Mouse (Mus musculus) Patski (cell line): Measurements from ENCODE around the gene Olfr675. TPM values are rescaled to one million over a fixed set of nuclear protein-coding genes. Genes with fewer than 3 reads are reported as not detected.
"Not testable (repeated sequence)": the region's sequence is repeated elsewhere in the genome, so short reads cannot be mapped to it uniquely, and the experiment has no call there.

Experiments used
- ATAC-seq: fragments of 100-300 bp; one replicate; pipeline ENCODE4 v1.8.0; 2021
- CTCF ChIA-PET: fragments of 350-600 bp; sonication (Branson Sonifier 250); formaldehyde crosslinking; loops from one replicate; lab custom pipeline; 2022; ENCODE audit warnings: inconsistent platforms; lab: Charles Lee
- POLR2A ChIA-PET: fragments of 350-600 bp; sonication (Branson Sonifier 250); formaldehyde crosslinking; loops from one replicate; lab custom pipeline; 2022; ENCODE audit warnings: antibody characterized with exemption, inconsistent platforms; lab: Charles Lee
- DNase-seq: peaks from one replicate; pipeline ENCODE4 v3.0.0-alpha.2; 2011; ENCODE audit warnings: low read depth, low spot score
- H3K27me3 ChIP-seq: fragments of 371-371 bp; one replicate; pipeline ENCODE4 v1.5.1; 2021
- CTCF ChIP-seq: fragments of 100-300 bp; IDR thresholded peaks from one replicate; pipeline ENCODE4 v1.5.1; 2021
- in situ Hi-C: fragments of 300-500 bp; cut with MboI; formaldehyde crosslinking; loops from 3 replicates; pipeline ENCODE4 v1.11.1; 2018; ENCODE audit warnings: low pct_unique_long_range_greater_than_20kb, mixed read lengths
- polyA plus RNA-seq: library from polyadenylated mRNA; unstranded; gene quantifications from one replicate; pipeline ENCODE4 v1.2.3, GENCODE M21; 2021

Gene Olfr675
- not detected for polyA plus RNA-seq

DNA sequence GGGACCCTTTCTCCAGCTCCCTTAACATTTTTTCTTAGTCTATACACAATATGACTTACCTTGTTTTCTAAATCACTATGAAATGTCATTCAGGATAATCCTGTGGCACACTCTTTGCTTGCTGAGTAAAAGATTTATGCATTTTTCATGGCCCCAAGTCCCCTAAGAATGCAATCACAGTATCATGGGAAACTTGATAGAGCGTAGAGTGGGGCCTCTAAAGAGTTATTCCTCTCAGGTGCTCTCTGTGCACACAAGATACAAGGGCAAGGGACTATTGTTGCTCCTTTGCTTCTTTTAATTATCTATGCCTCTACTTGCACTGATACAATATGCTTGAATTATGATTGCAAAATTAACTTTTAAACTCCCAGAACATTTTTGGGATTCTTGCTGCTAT, at the start of gene Olfr675:
Olfr675 (minus strand) TSS at position 101 of the 400 bp plus-strand sequence.
- no peak for ATAC-seq
- in situ Hi-C loops: no loop called here
- no peaks in the 10 kb centered on the region for H3K27me3 ChIP-seq
- ChIA-PET POLR2A (no interaction called here), CTCF (no interaction called here)
- DNase-seq: no peak
- TF ChIP-seq CTCF: no peak

DNA sequence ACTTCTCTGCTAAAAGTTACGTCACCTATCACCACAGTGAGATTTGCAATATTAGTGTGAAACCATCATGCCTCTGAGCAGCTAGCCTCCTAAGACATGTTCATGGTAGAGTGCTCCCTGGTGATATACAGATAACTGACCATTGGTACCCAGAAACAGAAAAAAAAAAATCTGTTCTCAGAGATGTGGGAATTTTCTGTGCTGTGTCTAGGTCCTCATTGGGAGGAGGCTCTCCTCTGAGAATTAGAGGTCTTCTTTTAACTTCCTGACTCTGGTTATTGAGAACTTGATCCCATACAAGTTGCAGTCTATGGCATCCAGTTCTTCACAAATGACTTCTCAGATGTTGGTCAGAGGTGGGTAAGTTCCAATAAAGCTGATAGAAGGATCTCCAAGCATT, 35.9 kb upstream of the Olfr675 start, which contains the start of gene Olfr678:
Olfr678 (plus strand) TSS at position 301 of the 400 bp plus-strand sequence.
- no peaks in the 10 kb centered on the region for H3K27me3 ChIP-seq
- no peak for ATAC-seq
- ChIA-PET POLR2A (no interaction called here), CTCF (no interaction called here)
- no peak for TF ChIP-seq CTCF
- no peak for DNase-seq
- in situ Hi-C loops: no loop called here

GRCm38 (mm10) chr7:105058951-105059350, 30.7 kb upstream of the Olfr675 start:
- TF ChIP-seq CTCF: no peak
- ATAC-seq: no peak
- ChIA-PET POLR2A (no interaction called here), CTCF (no interaction called here)
- H3K27me3 ChIP-seq: no peaks in the 10 kb centered on the region
- in situ Hi-C loops: no loop called here
- DNase-seq: no peak

GRCm38 (mm10) chr7:105033836-105034235, 5.6 kb upstream of the Olfr675 start:
- in situ Hi-C loops, CTCF ChIA-PET, DNase-seq, ATAC-seq, POLR2A ChIA-PET, H3K27me3 ChIP-seq: not testable (repeated sequence)

GRCm38 (mm10) chr7:105032398-105032797, 4.1 kb upstream of the Olfr675 start, which contains the start of gene Olfr676:
Olfr676 (plus strand) TSS chr7:105032698.
- TF ChIP-seq CTCF: no peak
- in situ Hi-C loops: no loop called here
- CTCF ChIA-PET: no interaction called here

GRCm38 (mm10) chr7:105022530-105022929, 5.7 kb downstream of the Olfr675 start:
- DNase-seq (no peak), ATAC-seq (no peak)
- POLR2A ChIA-PET: no interaction called here
- TF ChIP-seq CTCF: no peak
- in situ Hi-C loops: no loop called here
- H3K27me3 ChIP-seq: no peaks in the 10 kb centered on the region
- CTCF ChIA-PET: no interaction called here

More at GRCm38 (mm10) chr7:105032398-105032797, 4.1 kb upstream of the Olfr675 start, which contains the start of gene Olfr676:
- no peaks in the 10 kb centered on the region for H3K27me3 ChIP-seq
- ATAC-seq (no peak), DNase-seq (no peak)
- POLR2A ChIA-PET: no interaction called here

DNA sequence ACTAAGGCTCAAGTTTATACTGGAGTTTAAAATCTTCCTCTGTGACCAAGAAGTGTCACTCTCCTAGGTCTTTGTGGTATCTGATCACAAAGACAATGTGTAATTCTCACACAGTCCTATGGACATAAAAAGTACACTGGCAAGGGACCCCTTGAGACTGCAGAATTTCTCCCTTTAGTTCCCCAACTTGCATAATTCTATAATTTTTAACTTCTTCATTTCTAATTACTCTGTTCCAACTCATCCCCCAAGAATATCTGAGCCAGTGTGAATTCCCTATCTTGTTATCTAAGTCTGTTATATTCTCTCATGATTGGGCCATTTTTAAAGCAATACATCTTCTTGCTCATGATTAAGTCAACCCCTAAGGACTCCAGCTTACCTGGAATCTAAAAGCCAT, 26.3 kb downstream of the Olfr675 start, which contains the start of gene Olfr672:
Olfr672 (minus strand) TSS at position 101 of the 400 bp plus-strand sequence.
- ChIA-PET CTCF (no interaction called here), POLR2A (no interaction called here)
- H3K27me3 ChIP-seq: no peaks in the 10 kb centered on the region
- in situ Hi-C loops: no loop called here
- ATAC-seq (no peak), DNase-seq (no peak)
- TF ChIP-seq CTCF: no peak

GRCm38 (mm10) chr7:104979026-104979425, 49.2 kb downstream of the Olfr675 start, which contains the start of gene Olfr671:
Olfr671 (minus strand) TSS chr7:104979126.
- CTCF ChIA-PET: no interaction called here
- in situ Hi-C loops: no loop called here
- DNase-seq: no peak
- ATAC-seq: no peak
- no peaks in the 10 kb centered on the region for H3K27me3 ChIP-seq
- POLR2A ChIA-PET: no interaction called here
- TF ChIP-seq CTCF: no peak

- DNase-seq, ATAC-seq, CTCF ChIA-PET: not testable (repeated sequence)
Observed at GRCm38 (mm10) chr7:104972507-104972906, 55.8 kb downstream of the Olfr675 start.

More at GRCm38 (mm10) chr7:104972507-104972906, 55.8 kb downstream of the Olfr675 start:
- H3K27me3 ChIP-seq, POLR2A ChIA-PET, in situ Hi-C loops: not testable (repeated sequence)

Other genes starting within 250 kb of the Olfr675 start
- not detected for gene Usp17lb, start 185.9 kb downstream of the Olfr675 start, polyA plus RNA-seq
- not detected for gene Usp17la, start 171.5 kb downstream of the Olfr675 start, polyA plus RNA-seq
- not detected for gene Olfr665, start 150.4 kb downstream of the Olfr675 start, polyA plus RNA-seq
- not detected for gene Olfr666, start 132.5 kb downstream of the Olfr675 start, polyA plus RNA-seq
- gene Olfr667, start 107.0 kb downstream of the Olfr675 start, polyA plus RNA-seq: not detected
- not detected for gene Olfr668, start 100.4 kb downstream of the Olfr675 start, polyA plus RNA-seq
- not detected for gene Olfr669, start 94.2 kb downstream of the Olfr675 start, polyA plus RNA-seq
- gene Olfr670, start 65.8 kb downstream of the Olfr675 start, polyA plus RNA-seq: not detected
- not detected for gene Olfr671, start 49.3 kb downstream of the Olfr675 start, polyA plus RNA-seq
- not detected for gene Olfr672, start 26.4 kb downstream of the Olfr675 start, polyA plus RNA-seq
- gene Olfr676, start 4.2 kb upstream of the Olfr675 start, polyA plus RNA-seq: not detected
- gene Olfr677, start 22.9 kb upstream of the Olfr675 start, polyA plus RNA-seq: not detected
- gene Olfr678, start 36.0 kb upstream of the Olfr675 start, polyA plus RNA-seq: not detected
- not detected for gene Olfr679, start 52.7 kb upstream of the Olfr675 start, polyA plus RNA-seq
- not detected for gene Olfr680-ps1, start 64.4 kb upstream of the Olfr675 start, polyA plus RNA-seq
- gene Olfr681, start 88.4 kb upstream of the Olfr675 start, polyA plus RNA-seq: not detected
- not detected for gene Olfr683, start 118.6 kb upstream of the Olfr675 start, polyA plus RNA-seq
- gene Olfr684, start 135.2 kb upstream of the Olfr675 start, polyA plus RNA-seq: not detected
- not detected for gene Olfr685, start 157.6 kb upstream of the Olfr675 start, polyA plus RNA-seq
- gene Olfr686, start 179.0 kb upstream of the Olfr675 start, polyA plus RNA-seq: not detected